Mouse (Mus musculus) heart, adult 2 months (tissue): ENCODE data around the gene Acvrl1. TPM values are rescaled to one million over a fixed set of nuclear protein-coding genes. Genes with fewer than 3 reads are reported as not detected.

Experiments
- DNase-seq, 2 experiments: peaks; one replicate each; pipeline ENCODE4 v3.0.0; 2021
- H3K27ac ChIP-seq: fragments of 200-600 bp; 2 replicates; pipeline ENCODE4 v1.8.1; 2022
- H3K27me3 ChIP-seq: fragments of 200-500 bp; 2 replicates; pipeline ENCODE4 v1.6.1; 2012; ENCODE audit warnings: mild to moderate bottlenecking, low read length, inconsistent platforms, mixed read lengths; ENCODE audit not compliant: control insufficient read depth, insufficient read depth
- H3K36me3 ChIP-seq: fragments of 200-500 bp; 2 replicates; pipeline ENCODE4 v1.6.1; 2012; ENCODE audit warnings: low read length, inconsistent platforms; ENCODE audit not compliant: control insufficient read depth, insufficient read depth
- H3K4me1 ChIP-seq: fragments of 200-500 bp; 2 replicates; pipeline ENCODE4 v1.6.1; 2011; ENCODE audit warnings: low read length; ENCODE audit not compliant: control insufficient read depth, insufficient read depth
- H3K4me3 ChIP-seq: fragments of 200-600 bp; 2 replicates; pipeline ENCODE4 v1.8.1; 2022
- H3K79me2 ChIP-seq: fragments of 200-500 bp; replicated peaks from 2 replicates; pipeline ENCODE4 v1.6.1; 2012; ENCODE audit warnings: mild to moderate bottlenecking, inconsistent platforms, low read length, moderate library complexity, mixed read lengths; ENCODE audit not compliant: control insufficient read depth, insufficient read depth
- H3K9ac ChIP-seq: fragments of 200-500 bp; 2 replicates; pipeline ENCODE4 v1.6.1; 2012; ENCODE audit warnings: low read depth, mild to moderate bottlenecking, control low read depth, inconsistent platforms, low read length, mixed read lengths
- CTCF ChIP-seq: fragments of 200-600 bp; IDR thresholded peaks from 2 replicates; pipeline ENCODE4 v1.8.1; 2022; ENCODE audit warnings: antibody characterized with exemption, mild to moderate bottlenecking, moderate library complexity
- EP300 ChIP-seq: fragments of 200-500 bp; IDR thresholded peaks from 2 replicates; pipeline ENCODE4 v1.6.1; 2011; ENCODE audit warnings: low read depth, low read length, control low read depth; ENCODE audit not compliant: insufficient read depth
- POLR2A ChIP-seq: fragments of 200-500 bp; IDR thresholded peaks from 2 replicates; pipeline ENCODE4 v1.6.1; 2011; ENCODE audit warnings: mild to moderate bottlenecking, low read depth, low read length, control low read depth; ENCODE audit not compliant: insufficient read depth
- WGBS: fragments of 180-500 bp; shearing (Covaris S2); methylation state at CpG from one replicate; pipeline ENCODE4 v1.1.7; 2018; 5-methylcytosine and 5-hydroxymethylcytosine counted together
- intact Hi-C: fragments of 180-260 bp; cut with DNase I; formaldehyde crosslinking; loops from one replicate; pipeline ENCODE4 v1.15.1; 2025
- polyA plus RNA-seq: library from polyadenylated mRNA; depleted of rRNA; stranded (reverse); fragments of >200 nt; gene quantifications from 2 replicates; pipeline ENCODE4 v1.2.3, GENCODE M21; 2012
- total RNA-seq, 2 experiments: library from RNA; stranded (reverse); gene quantifications; 2 replicates each; pipeline ENCODE4 v1.2.3; 2021

The Acvrl1 gene
- total and polyA plus RNA-seq, 3 experiments = 24.1 to 35.0 (median 29.5) TPM

- Histone ChIP-seq H3K4me3 (no peak overlapping the region), H3K4me1 (peaks cover 10% of the 10 kb centered on the region), H3K27ac (no peak overlapping the region), H3K36me3 (no peaks in the 10 kb centered on the region), H3K9ac (no peak overlapping the region), H3K79me2 (no peaks in the 10 kb centered on the region), H3K27me3 (no peaks in the 10 kb centered on the region)
- no peak for DNase-seq
- TF ChIP-seq CTCF (no peak), POLR2A (no peak), EP300 (no peak)
- intact Hi-C loops = no loop called here
- 71% methylated on average over 9 of the region's 9 CpGs for WGBS
These were observed 23.3 kb downstream of the Acvrl1 start for GRCm38 (mm10) chr15:101151409-101152261.

DNA sequence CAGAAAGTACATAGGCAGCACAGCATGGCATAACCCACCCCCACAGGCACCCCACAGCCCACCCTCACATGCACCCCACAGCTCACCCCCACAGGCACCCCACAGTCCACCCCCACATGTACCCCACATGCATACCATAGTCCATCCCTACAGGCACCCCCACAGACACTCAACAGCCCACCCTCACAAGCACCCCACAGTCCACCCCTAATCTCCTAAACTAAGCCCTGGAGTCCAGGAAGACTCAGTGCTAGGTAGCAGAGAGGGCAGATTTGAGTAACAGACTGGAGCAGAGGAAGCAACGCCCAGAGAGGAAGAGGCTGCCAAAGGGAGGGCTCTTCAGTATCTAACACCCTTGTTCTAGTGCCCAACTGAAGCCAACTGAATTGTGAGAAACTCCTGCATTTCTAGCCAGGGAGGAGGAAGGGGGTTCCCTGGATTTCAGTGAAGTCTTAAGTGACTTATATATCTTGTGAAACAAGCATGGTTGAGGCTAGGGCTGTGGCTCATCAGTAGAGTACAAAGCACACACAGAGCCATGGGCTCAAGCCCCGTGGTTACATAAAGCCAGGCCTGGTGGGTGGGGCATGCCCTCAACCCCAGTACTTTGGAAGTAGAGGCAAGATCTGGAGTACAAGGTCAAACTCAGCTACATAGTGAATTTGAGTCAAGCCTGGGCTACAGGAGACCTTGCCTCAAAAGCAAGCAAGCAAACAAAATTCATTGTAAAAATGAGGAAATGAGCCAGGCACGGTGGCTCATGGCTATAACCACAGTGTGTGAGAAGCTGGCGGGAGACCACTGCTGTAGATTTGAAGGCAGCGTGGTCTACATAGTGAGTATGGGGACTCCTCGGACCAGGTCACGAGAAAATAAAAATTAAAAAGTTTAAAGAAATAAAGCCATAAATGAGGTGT lies 26.6 kb downstream of the Acvrl1 start:
- no peak overlapping the region for H3K27ac ChIP-seq
- intact Hi-C loops = no loop called here
- no peaks in the 10 kb centered on the region for H3K36me3 ChIP-seq
- H3K4me3 ChIP-seq = no peak overlapping the region
- no peak for DNase-seq
- H3K4me1 ChIP-seq = no peaks in the 10 kb centered on the region
- WGBS = 74% methylated on average over 7 of the region's 7 CpGs
- H3K27me3 ChIP-seq = no peaks in the 10 kb centered on the region
- TF ChIP-seq EP300 (no peak), CTCF (no peak), POLR2A (no peak)
- H3K9ac ChIP-seq = no peak overlapping the region
- H3K79me2 ChIP-seq = no peaks in the 10 kb centered on the region

DNA sequence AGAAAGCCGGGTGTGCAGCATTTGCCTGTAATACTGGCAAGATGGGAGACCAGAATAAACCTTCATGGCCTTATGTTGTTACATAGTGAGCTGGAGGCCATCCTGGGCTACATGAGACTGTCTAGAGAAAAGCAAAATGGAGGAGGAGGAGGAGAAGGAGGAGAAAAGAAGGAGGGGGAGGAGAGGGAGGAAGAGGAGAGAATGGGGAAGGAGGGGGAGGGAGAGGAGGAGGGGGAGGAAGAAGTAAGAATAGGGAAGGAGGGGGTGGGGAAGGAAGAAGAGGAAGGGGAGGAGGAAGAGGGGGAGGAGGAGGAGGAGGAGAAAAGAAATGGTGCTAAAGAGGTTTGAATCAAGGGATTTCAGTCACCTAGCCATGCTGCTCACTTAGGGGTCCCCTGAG lies 31.8 kb downstream of the Acvrl1 start:
- peaks cover 3% of the 10 kb centered on the region for H3K4me1 ChIP-seq
- no peaks in the 10 kb centered on the region for H3K36me3 ChIP-seq
- no peak overlapping the region for H3K27ac ChIP-seq
- TF ChIP-seq EP300 (no peak), POLR2A (no peak)
- H3K27me3 ChIP-seq = no peaks in the 10 kb centered on the region
- DNase-seq = no peak
- intact Hi-C loops = no loop called here
- 18% methylated on average over 1 of the region's 1 CpGs for WGBS
- no peaks in the 10 kb centered on the region for H3K79me2 ChIP-seq
- no peak overlapping the region for H3K4me3 ChIP-seq
- H3K9ac ChIP-seq = no peak overlapping the region

GRCm38 (mm10) chr15:101160591-101160990 lies 32.3 kb downstream of the Acvrl1 start:
- Histone ChIP-seq H3K27me3 (no peaks in the 10 kb centered on the region), H3K9ac (no peak overlapping the region), H3K36me3 (no peaks in the 10 kb centered on the region), H3K79me2 (no peaks in the 10 kb centered on the region), H3K4me3 (no peak overlapping the region), H3K27ac (no peak overlapping the region), H3K4me1 (peaks cover 4% of the 10 kb centered on the region)
- intact Hi-C loops = no loop called here
- DNase-seq = no peak
- WGBS = 56% methylated on average over 7 of the region's 7 CpGs
- TF ChIP-seq CTCF (no peak), EP300 (no peak), POLR2A (no peak)

DNA sequence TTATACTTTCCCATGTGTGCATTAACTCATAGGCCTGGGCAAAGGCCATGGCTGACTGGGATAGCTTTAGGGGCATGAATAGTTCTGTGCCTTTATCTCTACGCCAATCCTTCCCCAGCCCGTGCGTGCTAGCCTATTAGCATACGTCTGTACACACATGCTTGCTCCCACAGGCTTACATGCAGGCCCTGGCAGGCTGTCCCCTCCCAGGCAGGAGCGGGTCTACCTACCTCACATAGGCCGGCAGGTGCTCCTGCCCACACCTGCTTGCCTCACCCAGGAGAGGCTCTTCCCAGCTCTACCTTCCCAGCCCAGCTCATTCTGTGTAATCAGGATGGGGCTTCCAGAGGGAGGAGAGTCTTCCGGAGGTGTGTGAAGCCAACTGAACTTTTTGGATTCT lies 33.2 kb downstream of the Acvrl1 start:
- TF ChIP-seq POLR2A (no peak), EP300 (no peak), CTCF (no peak)
- intact Hi-C loops = no loop called here
- Histone ChIP-seq H3K79me2 (no peaks in the 10 kb centered on the region), H3K4me3 (no peak overlapping the region), H3K27ac (no peak overlapping the region), H3K9ac (no peak overlapping the region), H3K27me3 (no peaks in the 10 kb centered on the region), H3K36me3 (no peaks in the 10 kb centered on the region), H3K4me1 (peaks cover 5% of the 10 kb centered on the region)
- no peak for DNase-seq
- WGBS = 95% methylated on average over 7 of the region's 7 CpGs

DNA sequence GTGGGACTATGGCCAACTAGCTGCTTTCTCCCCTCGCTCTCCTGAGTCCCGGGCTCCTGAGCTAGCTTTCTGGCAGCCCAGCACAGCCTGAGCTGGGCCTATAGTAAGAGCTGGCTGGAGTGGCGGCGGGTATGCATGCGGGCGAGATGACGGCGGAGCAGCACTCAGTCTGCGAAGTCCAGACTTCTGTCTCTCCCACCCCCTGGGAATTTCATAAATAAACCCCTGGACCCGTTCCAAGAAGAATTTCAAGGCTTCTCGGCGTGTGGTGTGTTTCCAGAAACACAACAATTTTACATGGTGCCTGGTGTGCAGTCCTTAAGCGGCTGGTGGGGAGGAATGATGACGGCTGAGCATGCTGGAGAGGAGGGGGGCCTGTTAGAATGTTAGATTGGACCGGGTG lies 34.7 kb downstream of the Acvrl1 start:
- DNase-seq = no peak
- intact Hi-C loops = no loop called here
- WGBS = 39% methylated on average over 15 of the region's 15 CpGs
- no peak overlapping the region for H3K27ac ChIP-seq
- no peaks in the 10 kb centered on the region for H3K27me3 ChIP-seq
- H3K9ac ChIP-seq = no peak overlapping the region
- TF ChIP-seq POLR2A (no peak), CTCF (no peak), EP300 (no peak)
- no peak overlapping the region for H3K4me3 ChIP-seq
- H3K36me3 ChIP-seq = no peaks in the 10 kb centered on the region
- H3K4me1 ChIP-seq = peaks cover 5% of the 10 kb centered on the region
- no peaks in the 10 kb centered on the region for H3K79me2 ChIP-seq
